Mouse (Mus musculus) ES-E14 (cell line): ENCODE results near the gene E2f7.

ENCODE experiments used
- HCFC1 ChIP-seq: IDR thresholded peaks from 2 replicates; pipeline ENCODE4 v1.6.1; 2012; ENCODE audit warnings: low read length, inconsistent platforms, borderline replicate concordance; ENCODE audit not compliant: insufficient read depth
- ZNF384 ChIP-seq: IDR thresholded peaks from 2 replicates; pipeline ENCODE4 v1.6.1; 2012; ENCODE audit warnings: low read depth, low read length, inconsistent platforms

GRCm38 (mm10) chr10:110810528-110810927, 65.3 kb downstream of the E2f7 start:
- no peak for TF ChIP-seq HCFC1
- TF ChIP-seq ZNF384 = no peak
